Mouse (Mus musculus) neural tube, embryonic 15.5 days (tissue): ENCODE results near the gene H2-Q6. TPM values are rescaled to one million over a fixed set of nuclear protein-coding genes. Genes with fewer than 3 reads are reported as not detected.
A peak's percentile ranks its signal among the peaks of the same experiment; 100 is the strongest.

Source experiments
- ATAC-seq: fragments of 200-750 bp; cut with Nextera tagmentation; 2 replicates; pipeline ENCODE4 v1.8.0; 2017; ENCODE audit warnings: mild to moderate bottlenecking, moderate TSS enrichment, moderate library complexity; ENCODE audit not compliant: low FRiP score
- H3K27ac ChIP-seq: fragments of 300-500 bp; sonication (generic); replicated peaks from 2 replicates; pipeline ENCODE4 v1.5.1; 2015; ENCODE audit warnings: mild to moderate bottlenecking, inconsistent platforms
- H3K27me3 ChIP-seq: fragments of 300-500 bp; sonication (generic); replicated peaks from 2 replicates; pipeline ENCODE4 v1.6.1; 2015; ENCODE audit warnings: inconsistent platforms
- H3K36me3 ChIP-seq: fragments of 300-500 bp; sonication (generic); 2 replicates; pipeline ENCODE4 v1.6.1; 2015; ENCODE audit warnings: inconsistent platforms
- H3K4me1 ChIP-seq: fragments of 300-500 bp; sonication (generic); 2 replicates; pipeline ENCODE4 v1.6.1; 2015; ENCODE audit warnings: inconsistent platforms
- H3K4me2 ChIP-seq: fragments of 300-500 bp; sonication (generic); 2 replicates; pipeline ENCODE4 v1.6.1; 2015; ENCODE audit warnings: inconsistent platforms, mild to moderate bottlenecking, moderate library complexity
- H3K4me3 ChIP-seq: fragments of 300-500 bp; sonication (generic); replicated peaks from 2 replicates; pipeline ENCODE4 v1.5.1; 2015; ENCODE audit warnings: mild to moderate bottlenecking, inconsistent platforms
- H3K9ac ChIP-seq: fragments of 300-500 bp; sonication (generic); replicated peaks from 2 replicates; pipeline ENCODE4 v1.6.1; 2015; ENCODE audit warnings: mild to moderate bottlenecking, inconsistent platforms
- H3K9me3 ChIP-seq: fragments of 300-500 bp; sonication (generic); replicated peaks from 2 replicates; pipeline ENCODE4 v1.6.1; 2016; ENCODE audit warnings: inconsistent platforms
- WGBS: fragments of 180-500 bp; shearing (Covaris S2); methylation state at CpG from one replicate; pipeline ENCODE4 v1.1.7; 2015; ENCODE audit warnings: mixed read lengths; 5-methylcytosine and 5-hydroxymethylcytosine counted together
- polyA plus RNA-seq: library from polyadenylated mRNA; unstranded; fragments of >200 nt; fragmentation: Nextera tagmentation; extraction: Ambion mirVana; gene quantifications from 2 replicates; pipeline ENCODE4 v1.2.1, GENCODE M21; 2015

Gene H2-Q6
- polyA plus RNA-seq, 1 experiment from 2014 or later = 0.95 TPM

DNA sequence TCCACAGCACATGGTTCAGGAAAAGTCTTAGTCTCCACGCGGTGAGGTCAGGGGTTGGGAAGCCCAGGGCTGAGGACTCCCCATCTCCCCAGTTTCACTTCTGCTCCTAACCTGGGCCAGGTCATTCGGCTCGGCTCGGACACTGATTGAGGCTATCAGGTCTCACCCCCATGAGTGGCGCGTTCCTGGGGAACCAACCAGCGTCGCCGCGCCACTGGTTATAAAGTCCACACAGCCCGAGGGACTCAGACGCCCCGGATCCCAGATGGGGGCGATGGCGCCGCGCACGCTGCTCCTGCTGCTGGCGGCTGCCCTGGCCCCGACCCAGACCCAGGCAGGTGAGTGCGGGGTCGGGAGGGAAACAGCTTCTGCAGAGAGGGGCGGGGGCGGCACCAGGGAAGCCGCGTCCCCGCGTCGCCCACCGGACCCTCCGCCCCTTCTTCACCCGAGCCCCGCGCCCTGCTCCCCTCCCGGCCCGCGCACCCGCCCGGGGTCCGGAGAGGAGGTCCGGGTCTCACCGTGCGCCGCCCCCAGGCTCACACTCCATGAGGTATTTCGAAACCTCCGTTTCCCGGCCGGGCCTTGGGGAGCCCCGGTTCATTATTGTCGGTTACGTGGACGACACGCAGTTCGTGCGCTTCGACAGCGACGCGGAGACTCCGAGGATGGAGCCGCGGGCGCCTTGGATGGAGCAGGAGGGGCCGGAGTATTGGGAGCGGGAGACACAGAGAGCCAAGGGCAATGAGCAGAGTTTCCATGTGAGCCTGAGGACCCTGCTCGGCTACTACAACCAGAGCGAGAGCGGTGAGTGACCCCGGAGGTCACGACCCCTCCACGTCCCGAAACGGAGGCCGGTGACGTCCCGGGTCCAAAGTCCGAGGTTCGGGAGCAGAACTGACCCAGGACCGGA is 45.4 kb downstream of the H2-Q6 start, which contains the start of gene H2-Q10:
H2-Q10 (plus strand) TSS at position 248 of the 910 bp plus-strand sequence.
- Histone ChIP-seq H3K9ac (0 out of 2 replicates have a peak within 1 kb of the TSS, but pooled peaks have one; percentile 7), H3K36me3 (no peaks in the 10 kb centered on the region), H3K4me1 (peaks cover 12% of the 10 kb centered on the region), H3K27ac (no peak within 1 kb of the TSS), H3K9me3 (no peaks in the 10 kb centered on the region), H3K4me2 (peak within 1 kb of the TSS; percentile 69), H3K4me3 (peak within 1 kb of the TSS; percentile 42), H3K27me3 (peaks cover 27% of the 10 kb centered on the region)
- 1% methylated on average over 80 of the region's 80 CpGs for WGBS
- no peak for ATAC-seq

Other genes starting within 250 kb of the H2-Q6 start
- 12.1 and 12.3 TPM in 2 replicates for gene Aif1, start 248.8 kb upstream of the H2-Q6 start, polyA plus RNA-seq
- 8.3 and 12.1 TPM in 2 replicates for gene Lst1, start 236.4 kb upstream of the H2-Q6 start, polyA plus RNA-seq
- 0.63 and 7.3 TPM in 2 replicates for gene Ltb, start 230.4 kb upstream of the H2-Q6 start, polyA plus RNA-seq
- 0.09 and 0.28 TPM in 2 replicates for gene Tnf, start 222.8 kb upstream of the H2-Q6 start, polyA plus RNA-seq
- 0.75 and 0.77 TPM in 2 replicates for gene Lta, start 219.5 kb upstream of the H2-Q6 start, polyA plus RNA-seq
- gene Gm16181, start 204.0 kb upstream of the H2-Q6 start, polyA plus RNA-seq = 0.40 TPM in 1 of 2 replicates, not detected in the other
- gene Atp6v1g2, start 191.2 kb upstream of the H2-Q6 start, polyA plus RNA-seq = 116 and 126 TPM in 2 replicates
- gene Nfkbil1, start 189.1 kb upstream of the H2-Q6 start, polyA plus RNA-seq = 11.2 and 12.1 TPM in 2 replicates
- gene Ddx39b, start 183.1 kb upstream of the H2-Q6 start, polyA plus RNA-seq = 334 and 376 TPM in 2 replicates
- gene H2-D1, start 162.1 kb upstream of the H2-Q6 start, polyA plus RNA-seq = 143 and 196 TPM in 2 replicates
- 0.09 and 0.14 TPM in 2 replicates for gene H2-Q1, start 104.4 kb upstream of the H2-Q6 start, polyA plus RNA-seq
- gene H2-Q2, start 82.6 kb upstream of the H2-Q6 start, polyA plus RNA-seq = 3.1 and 3.9 TPM in 2 replicates
- gene H2-Q4, start 45.2 kb upstream of the H2-Q6 start, polyA plus RNA-seq = 1.7 and 3.7 TPM in 2 replicates
- 5.6 and 12.6 TPM in 2 replicates for gene H2-Q7, start 14.3 kb downstream of the H2-Q6 start, polyA plus RNA-seq
- gene H2-Q10, start 45.2 kb downstream of the H2-Q6 start, polyA plus RNA-seq = 0.36 and 0.79 TPM in 2 replicates
- gene Pou5f1, start 81.2 kb downstream of the H2-Q6 start, polyA plus RNA-seq = not detected in 2 replicates
- 14.4 and 27.5 TPM in 2 replicates for gene Tcf19, start 92.0 kb downstream of the H2-Q6 start, polyA plus RNA-seq
- 5.1 and 7.9 TPM in 2 replicates for gene Cchcr1, start 92.2 kb downstream of the H2-Q6 start, polyA plus RNA-seq
- 0.81 and 0.96 TPM in 2 replicates for gene Psors1c2, start 108.4 kb downstream of the H2-Q6 start, polyA plus RNA-seq
- gene Cdsn, start 127.3 kb downstream of the H2-Q6 start, polyA plus RNA-seq = 0.08 TPM in 1 of 2 replicates, not detected in the other
- gene 2300002M23Rik, start 142.6 kb downstream of the H2-Q6 start, polyA plus RNA-seq = not detected in 2 replicates
- gene Sfta2, start 176.7 kb downstream of the H2-Q6 start, polyA plus RNA-seq = 0.40 TPM in 1 of 2 replicates, not detected in the other
- not detected in 2 replicates for gene Gm9573, start 201.8 kb downstream of the H2-Q6 start, polyA plus RNA-seq
- gene Mucl3, start 218.8 kb downstream of the H2-Q6 start, polyA plus RNA-seq = 0.22 TPM in 1 of 2 replicates, not detected in the other
- 12.8 and 17.9 TPM in 2 replicates for gene Vars2, start 242.7 kb downstream of the H2-Q6 start, polyA plus RNA-seq
- 24.1 and 30.7 TPM in 2 replicates for gene Gtf2h4, start 248.9 kb downstream of the H2-Q6 start, polyA plus RNA-seq